Mouse (Mus musculus) A20 (cell line): Measurements from ENCODE around the gene Trnt1.

Experiments
- DNase-seq: peaks from one replicate; pipeline ENCODE4 v3.0.0-alpha.2; 2011; ENCODE audit warnings: low read depth, low spot score

Gene Trnt1

DNA sequence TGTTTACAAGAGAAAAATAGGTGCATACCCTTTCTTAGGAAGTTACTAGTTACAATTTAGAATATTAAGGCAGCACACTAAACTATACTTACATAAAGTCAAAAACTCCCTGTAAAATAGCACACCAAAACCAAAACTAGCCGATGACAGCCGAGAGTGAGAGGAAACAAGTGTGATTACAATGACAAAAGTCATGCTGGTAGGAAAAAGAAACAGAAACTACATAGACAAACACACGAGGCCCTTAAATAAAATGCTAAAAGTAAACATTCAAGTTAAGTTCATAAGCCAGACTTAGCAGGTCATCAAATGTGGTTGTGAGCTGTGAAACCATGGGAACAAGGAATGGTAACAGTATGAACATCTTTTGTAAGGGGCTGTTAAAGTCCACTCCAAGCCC lies 18.2 kb downstream of the Trnt1 start:
- DNase-seq, result no peak

DNA sequence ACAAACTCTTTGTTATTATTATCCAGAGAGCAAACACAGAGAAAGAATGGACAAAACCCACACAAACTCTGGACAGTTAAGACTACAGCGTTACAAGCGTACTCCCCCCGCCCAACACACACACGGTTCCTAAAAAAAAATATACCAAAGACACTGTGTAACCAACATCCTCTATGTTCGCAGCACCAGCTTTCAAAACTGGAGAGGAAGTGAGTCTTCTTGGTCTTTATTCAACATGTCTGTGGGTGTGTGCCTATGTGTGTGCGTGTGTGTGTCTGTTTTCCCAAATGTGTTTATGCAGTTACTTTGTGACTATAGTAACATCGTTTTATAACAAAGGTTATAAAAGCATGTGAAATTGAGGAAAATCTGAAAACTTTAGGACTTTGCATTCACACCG lies 22.5 kb downstream of the Trnt1 start:
- DNase-seq, result no peak

- DNase-seq, result no peak
Measured at GRCm38 (mm10) chr6:106792486-106792885, 23.6 kb downstream of the Trnt1 start.

GRCm38 (mm10) chr6:106793088-106793487 lies 24.2 kb downstream of the Trnt1 start:
- DNase-seq, result no peak

GRCm38 (mm10) chr6:106793621-106794020 lies 24.7 kb downstream of the Trnt1 start:
- no peak for DNase-seq

GRCm38 (mm10) chr6:106794094-106794814 lies 25.3 kb downstream of the Trnt1 start:
- no peak for DNase-seq

DNA sequence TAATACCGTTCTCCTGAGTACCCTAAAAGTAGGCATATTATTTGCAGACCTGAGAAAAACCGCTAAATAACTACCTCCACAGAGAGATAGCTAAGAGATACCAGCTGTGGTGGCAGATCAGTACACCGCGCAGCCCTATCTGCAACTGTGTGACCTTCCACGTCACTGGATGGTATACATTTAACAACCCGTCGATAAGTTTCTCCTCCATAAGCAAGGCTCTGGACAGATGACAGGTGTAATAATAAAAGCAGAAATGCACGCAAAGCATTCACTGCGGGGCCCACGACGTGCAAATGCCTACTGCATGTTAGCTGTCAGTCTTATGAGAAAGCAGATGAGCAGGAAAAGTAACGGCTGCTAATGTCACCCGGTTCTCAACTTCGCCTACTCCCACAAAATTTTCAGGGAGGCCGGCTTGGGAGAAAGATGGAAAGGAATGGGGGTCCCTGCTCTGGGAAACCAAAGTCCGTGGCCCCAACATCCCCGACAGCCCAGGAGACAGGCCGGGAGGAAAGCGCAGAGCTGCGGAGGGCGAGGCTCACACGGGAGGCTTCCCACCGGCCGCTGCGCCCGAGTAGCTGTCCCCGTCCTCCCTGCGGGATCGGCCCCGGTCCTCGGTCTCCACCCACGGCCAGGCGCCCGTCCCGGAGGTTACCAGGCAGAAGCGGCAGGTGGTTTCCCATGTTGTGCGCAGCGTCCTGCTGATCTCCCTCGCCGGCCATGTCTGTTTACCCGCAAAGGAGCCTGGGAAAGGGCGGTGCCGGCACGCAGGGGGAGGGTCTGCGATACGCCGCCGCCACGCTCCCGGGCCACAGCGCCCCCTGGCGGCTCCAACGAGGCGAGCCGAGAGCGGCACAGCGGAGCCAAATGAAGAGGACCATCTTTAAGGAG lies 30.7 kb downstream of the Trnt1 start, which contains the start of gene Crbn:
TSS of gene Crbn (minus strand) at position 745 of the 894 bp plus-strand sequence.
- peak; percentile 88 for DNase-seq

GRCm38 (mm10) chr6:106800227-106800557 lies 31.3 kb downstream of the Trnt1 start:
- no peak for DNase-seq

GRCm38 (mm10) chr6:106804904-106805303 lies 36.0 kb downstream of the Trnt1 start:
- DNase-seq, result peak; percentile 51

DNA sequence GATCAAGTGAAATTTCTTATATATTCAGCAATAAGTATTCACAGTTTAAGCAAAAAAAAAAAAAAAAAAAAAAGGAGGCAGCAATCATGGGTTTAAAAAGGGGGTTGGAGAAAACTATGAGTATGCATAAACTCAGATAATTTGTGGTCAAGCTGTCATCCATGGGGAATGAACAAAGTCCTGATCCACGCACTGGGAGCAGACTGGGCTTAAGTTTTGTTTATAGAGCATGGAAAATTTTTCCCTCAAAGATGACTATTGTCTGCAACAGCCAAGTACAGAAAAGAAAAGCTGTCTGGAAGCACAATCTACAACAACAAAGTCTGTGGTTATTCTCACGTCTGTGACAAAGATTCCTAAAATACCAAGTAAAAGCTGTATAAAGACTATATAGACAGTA lies 40.2 kb downstream of the Trnt1 start:
- no peak for DNase-seq

- no peak for DNase-seq
Measured at GRCm38 (mm10) chr6:106810686-106811085, 41.8 kb downstream of the Trnt1 start.

GRCm38 (mm10) chr6:106819246-106819645 lies 50.3 kb downstream of the Trnt1 start:
- DNase-seq, result no peak

DNA sequence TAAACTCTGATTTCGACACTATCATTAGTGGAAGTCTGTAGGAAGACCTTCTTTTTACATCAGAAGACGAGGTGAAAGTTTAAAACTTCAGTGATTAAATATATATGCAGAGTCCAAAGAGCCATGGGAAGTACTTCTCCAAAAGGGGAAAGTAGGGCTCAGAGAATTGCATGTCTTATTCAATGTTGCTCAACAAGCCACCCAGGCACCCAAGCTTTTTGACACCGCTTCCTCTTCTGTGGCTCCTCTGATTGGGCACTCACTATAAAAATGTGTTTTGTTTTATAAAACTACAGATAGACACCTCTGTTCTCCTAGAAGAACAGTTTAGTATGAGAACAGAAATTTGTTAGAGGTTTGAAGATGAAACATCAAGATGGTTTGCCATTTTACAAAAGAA lies 51.0 kb downstream of the Trnt1 start:
- no peak for DNase-seq

GRCm38 (mm10) chr6:106820566-106820965 lies 51.6 kb downstream of the Trnt1 start:
- no peak for DNase-seq

- peak; percentile 64 for DNase-seq
Measured at GRCm38 (mm10) chr6:106822329-106822728, 53.4 kb downstream of the Trnt1 start.
